Mouse (Mus musculus) effector memory CD4-positive, alpha-beta T cell, adult 7 months (primary cell): Measurements from ENCODE around the gene Hopx. TPM values are rescaled to one million over a fixed set of nuclear protein-coding genes. Genes with fewer than 3 reads are reported as not detected.

Experiments used
- polyA plus RNA-seq: library from polyadenylated mRNA; unstranded; fragments of 100-300 nt; shearing (Covaris generic); gene quantifications from one replicate; pipeline ENCODE4 v1.2.1, GENCODE M21; 2017

Gene Hopx
- 632 TPM for polyA plus RNA-seq

DNA sequence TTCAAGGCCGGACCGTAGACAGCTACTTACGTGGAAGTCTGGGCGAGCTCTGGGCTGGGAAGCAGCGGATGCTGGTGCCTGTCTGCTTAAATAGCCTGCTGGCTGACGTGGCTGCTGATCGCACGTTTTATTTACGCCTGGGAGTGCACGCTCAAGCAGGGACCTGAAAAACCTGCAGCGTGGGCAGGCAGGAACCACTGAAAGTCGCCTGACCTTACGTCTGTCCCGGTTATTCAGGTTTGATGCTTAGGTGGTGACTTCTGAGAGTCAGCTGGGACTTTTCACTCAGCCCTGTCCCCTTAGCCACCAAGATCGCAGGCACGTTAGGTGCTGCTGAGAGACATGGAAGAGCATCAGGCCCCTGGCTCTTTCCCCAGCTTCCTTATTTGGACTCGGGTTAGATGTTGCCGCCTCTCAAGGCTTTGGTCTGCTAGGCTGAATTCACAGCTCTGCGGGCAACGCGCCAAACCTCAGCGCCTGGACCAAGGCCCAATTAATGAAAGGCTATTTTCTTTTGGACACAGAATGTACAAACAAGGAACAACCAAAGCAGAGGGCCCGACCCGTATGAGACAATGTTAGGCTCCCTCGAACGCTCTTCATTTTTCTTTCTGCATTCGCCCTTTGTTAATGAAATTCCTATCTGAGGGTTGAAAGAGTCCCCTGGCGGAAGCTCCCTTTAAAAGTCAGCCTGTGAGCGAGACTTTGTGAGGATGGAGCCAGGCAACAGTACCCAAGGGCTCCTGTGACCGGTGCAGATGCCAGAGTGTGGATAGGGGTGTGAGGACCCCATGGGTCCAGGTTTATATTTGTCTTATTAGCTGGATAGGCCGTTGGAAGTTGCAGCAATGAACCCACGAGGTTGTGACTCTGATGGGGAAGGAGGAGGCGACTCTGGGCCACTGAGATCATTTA is at the start of gene Hopx:
Gene Hopx, minus strand, starts transcription at position 305 of the 915 bp plus-strand sequence.

Other genes with a start within 250 kb of the Hopx start
- 17.1 TPM for gene Aasdh, start 209.6 kb downstream of the Hopx start, polyA plus RNA-seq
- gene Paics, start 163.8 kb downstream of the Hopx start, polyA plus RNA-seq = 64.4 TPM
- gene Ppat, start 163.5 kb downstream of the Hopx start, polyA plus RNA-seq = 24.4 TPM
- 82.8 TPM for gene Srp72, start 140.4 kb downstream of the Hopx start, polyA plus RNA-seq
- gene Arl9, start 111.1 kb downstream of the Hopx start, polyA plus RNA-seq = not detected
- not detected for gene Thegl, start 99.1 kb downstream of the Hopx start, polyA plus RNA-seq
- gene Spink2, start 96.3 kb upstream of the Hopx start, polyA plus RNA-seq = not detected
- 32.6 TPM for gene Rest, start 150.4 kb upstream of the Hopx start, polyA plus RNA-seq
- gene Noa1, start 195.0 kb upstream of the Hopx start, polyA plus RNA-seq = 24.6 TPM
- 38.3 TPM for gene Polr2b, start 195.0 kb upstream of the Hopx start, polyA plus RNA-seq